Mouse (Mus musculus) liver, embryonic 13.5 days (tissue): Measurements from ENCODE around the gene H2-M10.4. TPM values are rescaled to one million over a fixed set of nuclear protein-coding genes. Genes with fewer than 3 reads are reported as not detected.

Experiments
- polyA plus RNA-seq: library from polyadenylated mRNA; unstranded; fragments of >200 nt; fragmentation: Nextera tagmentation; extraction: Ambion mirVana; gene quantifications from 2 replicates; pipeline ENCODE4 v1.2.1, GENCODE M21; 2015

H2-M10.4 gene
- polyA plus RNA-seq, 1 experiment from 2014 or later = not detected

Other genes starting within 250 kb of the H2-M10.4 start
- gene Rpp21, start 204.3 kb downstream of the H2-M10.4 start, polyA plus RNA-seq = 60.0 and 75.1 TPM in 2 replicates
- 6.1 and 6.7 TPM in 2 replicates for gene Trim39, start 190.1 kb downstream of the H2-M10.4 start, polyA plus RNA-seq
- gene H2-M10.2, start 175.8 kb downstream of the H2-M10.4 start, polyA plus RNA-seq = not detected in 2 replicates
- not detected in 2 replicates for gene H2-M10.1, start 136.2 kb downstream of the H2-M10.4 start, polyA plus RNA-seq
- gene H2-M10.3, start 93.9 kb downstream of the H2-M10.4 start, polyA plus RNA-seq = not detected in 2 replicates
- not detected in 2 replicates for gene H2-M11, start 84.7 kb upstream of the H2-M10.4 start, polyA plus RNA-seq
- gene H2-M9, start 180.3 kb upstream of the H2-M10.4 start, polyA plus RNA-seq = not detected in 2 replicates
- not detected in 2 replicates for gene H2-M1, start 209.9 kb upstream of the H2-M10.4 start, polyA plus RNA-seq